Mouse (Mus musculus) liver, embryonic 16.5 days (tissue): ENCODE results near the gene Fbxl22. TPM values are rescaled to one million over a fixed set of nuclear protein-coding genes. Genes with fewer than 3 reads are reported as not detected.

Experiments used
- ATAC-seq: fragments of 200-750 bp; cut with Nextera tagmentation; 2 replicates; pipeline ENCODE4 v1.8.0; 2017; ENCODE audit warnings: low read depth, mild to moderate bottlenecking, moderate number of reproducible peaks, moderate library complexity
- H3K27ac ChIP-seq: fragments of 300-500 bp; sonication (generic); 2 replicates; pipeline ENCODE4 v1.5.1; 2014; ENCODE audit warnings: mild to moderate bottlenecking, low read length
- H3K27me3 ChIP-seq: fragments of 300-500 bp; sonication (generic); 2 replicates; pipeline ENCODE4 v1.6.1; 2014; ENCODE audit warnings: low read depth, low read length, mixed read lengths; ENCODE audit not compliant: control insufficient read depth, insufficient read depth
- H3K36me3 ChIP-seq: fragments of 300-500 bp; sonication (generic); 2 replicates; pipeline ENCODE4 v1.6.1; 2014; ENCODE audit warnings: mild to moderate bottlenecking; ENCODE audit not compliant: control insufficient read depth, insufficient read depth
- H3K4me1 ChIP-seq: fragments of 300-500 bp; sonication (generic); 2 replicates; pipeline ENCODE4 v1.6.1; 2014; ENCODE audit warnings: low read depth, low read length, mixed read lengths; ENCODE audit not compliant: control insufficient read depth
- H3K4me2 ChIP-seq: fragments of 300-500 bp; sonication (generic); 2 replicates; pipeline ENCODE4 v1.6.1; 2014; ENCODE audit warnings: low read depth, low read length, mixed read lengths
- H3K4me3 ChIP-seq: fragments of 300-500 bp; sonication (generic); 2 replicates; pipeline ENCODE4 v1.5.1; 2014; ENCODE audit warnings: low read depth, mild to moderate bottlenecking, low read length
- H3K9ac ChIP-seq: fragments of 300-500 bp; sonication (generic); 2 replicates; pipeline ENCODE4 v1.6.1; 2014; ENCODE audit warnings: low read depth, low read length
- H3K9me3 ChIP-seq: fragments of 300-500 bp; sonication (generic); replicated peaks from 2 replicates; pipeline ENCODE4 v1.6.1; 2016; ENCODE audit warnings: low read length; ENCODE audit not compliant: control insufficient read depth
- WGBS: fragments of 180-500 bp; shearing (Covaris S2); extraction: QIAGEN DNeasy Blood & Tissue Kit; methylation state at CpG from one replicate; pipeline ENCODE4 v1.1.7; 2014; ENCODE audit not compliant: insufficient replicate concordance; 5-methylcytosine and 5-hydroxymethylcytosine counted together
- polyA plus RNA-seq: library from polyadenylated mRNA; unstranded; fragments of >200 nt; fragmentation: Nextera tagmentation; extraction: Ambion mirVana; gene quantifications from 2 replicates; pipeline ENCODE4 v1.2.1, GENCODE M21; 2015

Gene Fbxl22
- 0.75 and 1.8 TPM in 2 replicates for polyA plus RNA-seq

DNA sequence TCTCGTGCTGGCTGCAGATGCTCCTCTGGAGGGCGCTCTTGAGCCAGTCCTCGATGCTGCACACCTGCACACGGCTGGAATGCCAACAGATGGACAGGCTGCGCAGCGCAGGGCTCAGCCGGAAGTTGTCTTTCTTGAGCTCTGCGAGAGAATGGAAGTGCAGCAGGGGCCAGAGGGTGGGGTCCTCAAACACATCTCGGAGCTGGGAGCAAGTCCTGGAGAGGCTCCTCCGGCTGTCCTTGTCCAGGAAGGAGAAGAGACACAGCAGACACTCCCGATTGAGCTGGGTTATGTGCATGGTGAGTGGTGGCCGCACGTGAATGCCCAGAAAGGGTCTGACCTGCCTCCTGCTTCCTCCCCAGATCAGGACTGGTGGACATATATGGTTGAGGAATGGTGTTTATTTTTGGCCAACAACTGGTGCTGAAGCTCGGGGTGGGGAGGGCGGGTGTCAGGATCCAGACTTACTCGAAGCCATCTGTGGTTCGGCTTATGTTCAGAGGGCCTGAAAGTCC, at the start of gene Fbxl22:
TSS of gene Fbxl22 (minus strand) at position 338 of the 515 bp plus-strand sequence.
- 75% methylated on average over 17 of the region's 17 CpGs for WGBS
- Histone ChIP-seq H3K4me1 (peaks cover 40% of the 10 kb centered on the region), H3K4me2 (no peak within 1 kb of the TSS), H3K36me3 (peaks cover 29% of the 10 kb centered on the region), H3K27me3 (no peaks in the 10 kb centered on the region), H3K27ac (0 out of 2 replicates have a peak within 1 kb of the TSS, but pooled peaks have one; percentile 3), H3K9ac (no peak within 1 kb of the TSS), H3K9me3 (no peaks in the 10 kb centered on the region), H3K4me3 (no peak within 1 kb of the TSS)
- no peak for ATAC-seq

DNA sequence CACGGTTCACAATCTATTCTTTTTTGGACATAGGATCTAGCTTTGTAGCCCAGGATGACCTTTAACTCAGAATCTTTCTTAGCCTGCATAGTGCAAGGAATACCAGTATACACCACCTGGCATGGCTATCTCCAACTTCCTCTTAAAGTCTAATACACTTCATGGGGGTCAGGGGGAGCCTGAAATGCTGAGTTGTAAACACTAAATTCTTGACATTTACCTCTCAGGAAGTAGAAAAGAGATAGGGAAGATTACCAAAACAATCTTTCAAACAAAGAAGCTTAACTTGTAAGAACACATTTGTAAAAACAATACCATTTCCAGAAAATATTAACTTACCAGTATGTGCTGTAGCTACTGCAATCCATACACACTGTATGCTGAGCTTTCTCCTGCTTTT, 47.8 kb upstream of the Fbxl22 start:
- Histone ChIP-seq H3K9ac (no peak overlapping the region), H3K4me3 (no peak overlapping the region), H3K27ac (no peak overlapping the region), H3K9me3 (no peaks in the 10 kb centered on the region), H3K36me3 (no peaks in the 10 kb centered on the region), H3K4me2 (no peak overlapping the region), H3K4me1 (peaks cover 4% of the 10 kb centered on the region), H3K27me3 (no peaks in the 10 kb centered on the region)
- 38% methylated on average over 1 of the region's 1 CpGs for WGBS
- no peak for ATAC-seq

DNA sequence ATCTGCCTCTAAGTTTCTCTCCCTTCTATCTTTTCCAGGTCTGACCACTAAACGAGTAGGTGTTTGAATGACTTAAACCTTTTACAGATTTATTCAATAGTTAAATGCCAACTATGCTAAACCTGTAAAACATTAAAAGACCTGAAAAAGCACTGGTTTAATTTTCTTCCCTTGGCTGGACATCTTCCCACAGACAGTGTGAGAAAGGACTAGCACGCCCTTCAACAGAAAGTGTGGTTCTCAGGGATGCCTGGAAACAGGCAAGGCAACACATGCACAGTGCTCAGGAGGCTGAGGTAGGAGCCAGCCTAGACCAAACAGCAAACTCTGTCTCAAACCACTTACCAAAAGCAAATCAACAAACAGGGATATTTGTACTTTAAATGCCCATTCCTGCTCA, 47.1 kb upstream of the Fbxl22 start:
- Histone ChIP-seq H3K4me3 (no peak overlapping the region), H3K27ac (no peak overlapping the region), H3K9me3 (no peaks in the 10 kb centered on the region), H3K4me2 (no peak overlapping the region), H3K36me3 (no peaks in the 10 kb centered on the region), H3K4me1 (peaks cover 4% of the 10 kb centered on the region), H3K27me3 (no peaks in the 10 kb centered on the region), H3K9ac (no peak overlapping the region)
- 65% methylated on average over 2 of the region's 2 CpGs for WGBS
- ATAC-seq, result no peak

DNA sequence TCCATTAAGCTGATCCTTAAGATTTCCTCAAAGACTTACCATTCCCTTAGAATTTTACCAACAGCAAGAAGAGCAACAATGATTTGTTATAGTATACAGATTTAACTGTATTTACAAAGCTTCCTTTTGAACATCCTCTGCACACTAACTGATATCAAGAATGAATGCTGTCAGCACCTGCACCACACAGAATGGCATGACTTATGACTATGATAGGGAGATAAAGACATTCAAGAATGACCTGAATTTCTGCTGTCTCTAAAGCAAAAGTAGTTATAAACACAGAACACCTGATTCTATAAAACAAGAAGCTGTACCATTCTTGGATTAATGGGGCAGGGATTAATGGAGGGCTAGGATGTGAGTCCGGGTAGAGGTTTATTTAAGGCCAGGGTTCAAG, 46.3 kb upstream of the Fbxl22 start:
- no peak for ATAC-seq

DNA sequence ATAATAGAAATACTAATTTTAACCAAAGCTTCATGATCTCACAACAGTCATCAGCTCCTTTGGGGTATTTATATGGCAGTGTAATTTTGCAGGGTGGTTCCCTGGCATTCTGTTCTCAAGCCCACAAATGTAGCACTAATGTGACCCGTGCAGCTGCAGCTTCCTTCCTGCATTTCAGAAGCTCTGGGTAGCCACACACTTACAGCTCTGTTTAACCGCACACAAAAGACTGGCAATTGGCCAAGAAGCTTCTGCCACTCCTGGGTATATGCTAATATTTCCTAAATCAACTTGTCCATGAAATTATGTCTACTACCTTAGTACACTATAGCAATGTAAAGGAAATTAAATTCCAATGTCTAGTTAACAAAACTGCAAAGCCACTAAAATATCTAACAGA, 45.9 kb upstream of the Fbxl22 start:
- no peaks in the 10 kb centered on the region for H3K36me3 ChIP-seq
- H3K27ac ChIP-seq, result no peak overlapping the region
- H3K9ac ChIP-seq, result no peak overlapping the region
- ATAC-seq, result no peak
- no peaks in the 10 kb centered on the region for H3K27me3 ChIP-seq
- no peaks in the 10 kb centered on the region for H3K9me3 ChIP-seq
- H3K4me1 ChIP-seq, result peaks cover 4% of the 10 kb centered on the region
- no peak overlapping the region for H3K4me2 ChIP-seq
- no peak overlapping the region for H3K4me3 ChIP-seq
- WGBS, result 12% methylated on average over 2 of the region's 2 CpGs

More for the DNA sequence above, 46.3 kb upstream of the Fbxl22 start:
- H3K27ac ChIP-seq, result no peak overlapping the region
- H3K27me3 ChIP-seq, result no peaks in the 10 kb centered on the region
- peaks cover 4% of the 10 kb centered on the region for H3K4me1 ChIP-seq
- no peaks in the 10 kb centered on the region for H3K36me3 ChIP-seq
- H3K4me3 ChIP-seq, result no peak overlapping the region
- H3K9ac ChIP-seq, result no peak overlapping the region
- WGBS, result 71% methylated on average over 1 of the region's 1 CpGs
- H3K9me3 ChIP-seq, result no peaks in the 10 kb centered on the region
- H3K4me2 ChIP-seq, result no peak overlapping the region

DNA sequence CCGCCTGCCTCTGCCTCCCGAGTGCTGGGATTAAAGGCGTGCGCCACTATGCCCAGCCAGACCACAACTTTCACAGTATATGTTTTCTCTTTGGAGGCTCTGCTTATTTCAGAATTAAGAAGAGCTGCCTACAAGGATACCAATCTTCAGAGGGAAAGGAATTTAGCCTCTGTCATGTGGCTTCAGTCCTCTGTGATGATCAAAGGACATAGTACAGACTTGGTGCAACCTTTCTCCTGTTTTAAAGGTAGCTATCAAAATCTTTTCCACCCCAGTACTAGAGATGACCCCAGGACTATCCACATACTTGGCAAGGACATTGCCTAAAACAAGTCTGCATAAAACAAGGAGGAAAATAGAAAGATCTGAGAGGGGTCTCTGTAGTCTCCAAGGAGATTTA, 44.6 kb upstream of the Fbxl22 start:
- no peaks in the 10 kb centered on the region for H3K27me3 ChIP-seq
- H3K4me3 ChIP-seq, result no peak overlapping the region
- H3K4me2 ChIP-seq, result no peak overlapping the region
- no peaks in the 10 kb centered on the region for H3K9me3 ChIP-seq
- H3K27ac ChIP-seq, result no peak overlapping the region
- H3K36me3 ChIP-seq, result no peaks in the 10 kb centered on the region
- ATAC-seq, result no peak
- H3K9ac ChIP-seq, result no peak overlapping the region
- peaks cover 4% of the 10 kb centered on the region for H3K4me1 ChIP-seq
- 78% methylated on average over 4 of the region's 4 CpGs for WGBS

DNA sequence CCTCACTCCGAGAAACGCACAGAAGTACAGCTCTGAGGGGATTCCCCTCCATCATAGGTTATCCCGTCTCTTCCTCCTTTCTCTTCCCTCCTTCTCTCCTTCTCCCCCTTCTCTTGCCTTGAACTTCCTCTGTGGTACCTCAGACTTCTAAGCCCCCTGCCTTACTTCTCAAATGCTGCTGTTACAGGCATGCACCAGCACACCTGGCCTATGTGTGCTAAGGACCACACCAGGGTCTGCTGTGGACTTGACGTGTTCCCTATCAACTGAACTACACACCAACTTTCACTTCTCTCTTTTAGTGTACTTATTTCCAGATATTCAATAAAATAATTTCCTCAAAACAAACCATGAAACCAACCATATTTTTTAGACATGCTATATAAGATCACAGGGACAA, 28.4 kb upstream of the Fbxl22 start:
- Histone ChIP-seq H3K4me3 (no peak overlapping the region), H3K4me1 (no peaks in the 10 kb centered on the region), H3K27me3 (no peaks in the 10 kb centered on the region), H3K4me2 (no peak overlapping the region), H3K27ac (no peak overlapping the region), H3K9ac (no peak overlapping the region), H3K36me3 (peaks cover 4% of the 10 kb centered on the region), H3K9me3 (no peaks in the 10 kb centered on the region)
- WGBS, result 68% methylated on average over 4 of the region's 4 CpGs
- no peak for ATAC-seq

DNA sequence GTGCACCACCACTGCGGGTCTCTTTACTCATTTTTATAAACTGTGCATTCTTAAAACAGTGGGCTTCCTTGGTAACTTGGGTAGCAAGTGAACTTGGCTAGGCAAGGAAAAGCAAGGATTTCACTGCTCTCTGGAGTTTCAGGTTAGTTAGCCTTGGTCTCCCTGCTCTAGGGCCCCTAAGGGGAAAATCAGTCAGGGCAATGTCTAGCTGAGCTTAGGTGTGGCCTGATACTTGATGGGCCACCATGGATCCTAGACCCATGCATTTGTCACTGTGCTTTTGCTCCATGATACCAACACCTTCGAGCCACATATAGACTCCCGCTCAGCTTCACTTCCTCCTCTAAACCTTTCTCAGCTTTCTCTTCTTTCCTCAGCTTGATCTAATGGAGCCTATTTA, 7.2 kb upstream of the Fbxl22 start:
- Histone ChIP-seq H3K9me3 (no peaks in the 10 kb centered on the region), H3K36me3 (peaks cover 20% of the 10 kb centered on the region), H3K9ac (no peak overlapping the region), H3K4me2 (no peak overlapping the region), H3K27me3 (no peaks in the 10 kb centered on the region), H3K4me1 (no peaks in the 10 kb centered on the region), H3K4me3 (no peak overlapping the region), H3K27ac (no peak overlapping the region)
- no peak for ATAC-seq
- WGBS, result 83% methylated on average over 3 of the region's 3 CpGs

DNA sequence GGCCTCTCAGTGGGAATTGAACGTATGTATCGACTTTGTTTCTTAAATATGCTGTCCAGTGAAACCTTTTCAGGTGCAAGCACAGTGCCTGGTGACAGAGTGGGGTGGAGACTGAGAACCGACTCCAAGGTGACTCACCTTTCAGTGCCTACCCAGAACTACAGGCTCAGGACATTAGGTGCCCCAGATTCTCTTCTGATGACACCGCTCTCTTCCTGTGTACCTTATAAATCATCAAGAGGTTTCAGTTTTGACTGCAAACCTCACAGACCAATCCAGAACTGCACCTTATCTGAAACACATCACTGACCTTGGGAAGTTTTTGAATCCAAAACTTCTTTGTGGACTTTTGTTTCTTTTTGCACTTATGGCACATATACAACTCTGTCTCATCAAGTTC, 5.9 kb upstream of the Fbxl22 start:
- no peaks in the 10 kb centered on the region for H3K27me3 ChIP-seq
- WGBS, result 88% methylated on average over 4 of the region's 4 CpGs
- ATAC-seq, result no peak
- H3K27ac ChIP-seq, result no peak overlapping the region
- peaks cover 26% of the 10 kb centered on the region for H3K36me3 ChIP-seq
- H3K4me3 ChIP-seq, result no peak overlapping the region
- H3K4me2 ChIP-seq, result no peak overlapping the region
- no peaks in the 10 kb centered on the region for H3K9me3 ChIP-seq
- no peaks in the 10 kb centered on the region for H3K4me1 ChIP-seq
- no peak overlapping the region for H3K9ac ChIP-seq
